Mouse (Mus musculus) forelimb bud, embryonic 11.5 days (tissue): ENCODE data around the gene Ino80d.
"Not testable (repeated sequence)": the region's sequence is repeated elsewhere in the genome, so short reads cannot be mapped to it uniquely, and the experiment has no call there.

Experiments
- DNase-seq: peaks from one replicate; pipeline ENCODE4 v3.0.0-alpha.2; 2012; ENCODE audit warnings: low read depth, low spot score

Ino80d gene

GRCm38 (mm10) chr1:63114136-63114781, at the start of gene Ino80d:
Gene Ino80d (minus strand): TSS chr1:63114667.
- DNase-seq = peak; percentile 87

DNA sequence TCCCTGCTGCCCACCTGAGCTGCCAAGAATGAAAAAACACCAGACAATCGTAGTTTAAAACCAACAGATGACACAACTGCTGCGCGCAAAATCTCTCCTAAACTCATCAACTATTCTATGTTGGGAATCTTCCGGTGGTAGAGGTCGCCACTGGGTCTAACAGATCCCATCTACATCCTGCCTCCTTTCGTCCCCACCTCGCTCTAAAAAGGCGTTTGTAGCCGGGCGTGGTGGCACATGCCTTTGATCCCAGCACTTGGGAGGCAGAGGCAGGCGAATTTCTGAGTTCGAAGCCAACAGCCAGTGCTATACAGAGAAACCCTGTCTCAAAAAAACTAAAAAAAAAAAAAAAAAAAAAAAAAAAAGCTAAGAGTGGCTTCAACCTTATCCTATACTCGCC, 25.8 kb upstream of the Ino80d start:
- no peak for DNase-seq

GRCm38 (mm10) chr1:63138586-63138985, 24.1 kb upstream of the Ino80d start:
- DNase-seq = not testable (repeated sequence)

- DNase-seq = no peak
Measured at GRCm38 (mm10) chr1:63137971-63138370, 23.5 kb upstream of the Ino80d start.

DNA sequence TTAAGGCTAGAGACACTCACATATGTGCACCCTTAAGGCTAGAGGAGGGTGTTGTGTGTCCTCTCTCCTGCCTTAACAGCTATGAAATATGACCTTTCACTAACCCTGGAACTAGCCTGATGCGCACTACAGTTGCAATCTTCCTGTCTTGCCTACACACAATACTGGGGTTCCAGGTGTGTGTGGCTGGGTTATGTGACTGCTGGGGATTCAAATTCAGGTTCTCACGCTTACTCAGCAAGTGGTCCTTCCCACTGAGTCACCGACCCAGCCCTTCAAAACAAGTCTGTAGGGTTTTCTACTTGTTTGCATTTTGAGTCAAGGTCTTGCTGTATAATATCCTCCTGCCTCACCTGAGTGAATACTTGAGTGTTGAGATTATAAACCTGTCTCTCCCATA, 20.1 kb upstream of the Ino80d start:
- no peak for DNase-seq

- no peak for DNase-seq
Measured at GRCm38 (mm10) chr1:63131766-63132165, 17.3 kb upstream of the Ino80d start.

GRCm38 (mm10) chr1:63130883-63131282, 16.4 kb upstream of the Ino80d start:
- no peak for DNase-seq

GRCm38 (mm10) chr1:63129857-63130690, 15.6 kb upstream of the Ino80d start:
- DNase-seq = no peak

- no peak for DNase-seq
Measured at GRCm38 (mm10) chr1:63129273-63129672, 14.8 kb upstream of the Ino80d start.

DNA sequence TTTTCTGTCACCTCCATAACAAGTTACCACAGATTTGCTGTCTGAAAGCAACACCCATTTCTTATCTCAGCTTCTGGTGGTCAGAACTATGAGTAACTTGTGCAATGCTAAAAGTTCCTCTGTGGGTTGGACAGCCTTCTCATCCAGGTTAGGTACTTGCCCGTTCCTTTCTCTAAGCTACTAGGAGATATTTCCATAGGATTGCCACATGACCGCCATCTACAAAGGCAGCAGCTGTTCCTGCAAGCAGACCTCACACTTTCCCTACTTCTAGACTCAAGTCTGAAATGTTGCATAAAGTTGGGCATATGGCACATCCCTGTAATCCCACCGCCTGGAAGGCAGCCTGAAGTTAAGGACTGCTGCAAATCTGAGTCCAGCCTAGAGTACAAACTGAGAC, 11.7 kb upstream of the Ino80d start:
- no peak for DNase-seq

DNA sequence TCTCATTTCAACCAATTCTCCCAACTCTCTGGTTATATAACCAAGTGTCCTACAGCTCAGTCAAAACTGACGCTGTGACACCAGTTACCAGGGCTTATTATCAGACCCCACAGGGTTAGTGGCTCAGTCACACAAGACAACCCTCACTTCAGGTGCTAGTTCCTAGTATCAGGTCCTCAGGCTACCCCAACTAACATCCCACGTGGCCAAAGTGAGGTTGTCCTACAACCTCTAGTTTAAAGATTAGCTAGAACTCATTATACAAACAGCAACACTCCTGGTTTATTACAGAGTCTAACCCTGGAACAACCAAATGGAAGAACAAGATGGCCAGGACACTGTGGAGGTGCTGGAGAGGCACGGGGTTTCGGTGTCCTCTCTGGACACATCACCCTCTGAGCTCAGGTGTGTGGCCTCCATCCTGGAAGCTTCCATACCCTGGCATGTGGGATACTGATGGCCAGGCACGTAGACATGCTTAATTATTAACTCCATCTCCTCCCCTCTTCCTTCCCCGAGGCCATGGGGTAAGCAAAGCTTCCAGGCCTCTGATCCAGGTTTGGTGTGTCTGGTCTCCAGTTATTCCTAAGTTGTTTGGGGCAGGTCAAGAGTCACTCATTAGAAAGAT, 9.5 kb upstream of the Ino80d start:
- no peak for DNase-seq

- DNase-seq = no peak
Measured at GRCm38 (mm10) chr1:63122005-63122404, 7.5 kb upstream of the Ino80d start.

DNA sequence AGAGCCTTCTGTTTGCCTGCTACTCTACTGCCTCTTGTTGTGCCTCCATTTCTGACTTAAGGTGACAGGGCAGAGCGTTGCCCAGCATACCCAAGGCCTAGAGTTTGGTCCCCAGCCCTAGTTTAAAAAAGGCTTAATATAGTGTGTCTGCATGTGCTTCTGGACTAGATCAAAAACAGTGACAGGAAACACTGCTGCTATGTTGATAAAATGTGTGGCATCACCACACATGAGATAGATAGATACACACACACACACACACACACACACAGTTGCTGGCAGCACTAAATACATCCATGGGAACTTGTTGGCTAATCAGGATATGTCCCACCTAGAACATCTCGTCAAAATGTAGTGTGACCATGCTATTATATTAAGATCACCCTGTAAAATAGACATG, 5.9 kb upstream of the Ino80d start:
- no peak for DNase-seq

- DNase-seq = no peak
Measured at GRCm38 (mm10) chr1:63119675-63120074, 5.2 kb upstream of the Ino80d start.

DNA sequence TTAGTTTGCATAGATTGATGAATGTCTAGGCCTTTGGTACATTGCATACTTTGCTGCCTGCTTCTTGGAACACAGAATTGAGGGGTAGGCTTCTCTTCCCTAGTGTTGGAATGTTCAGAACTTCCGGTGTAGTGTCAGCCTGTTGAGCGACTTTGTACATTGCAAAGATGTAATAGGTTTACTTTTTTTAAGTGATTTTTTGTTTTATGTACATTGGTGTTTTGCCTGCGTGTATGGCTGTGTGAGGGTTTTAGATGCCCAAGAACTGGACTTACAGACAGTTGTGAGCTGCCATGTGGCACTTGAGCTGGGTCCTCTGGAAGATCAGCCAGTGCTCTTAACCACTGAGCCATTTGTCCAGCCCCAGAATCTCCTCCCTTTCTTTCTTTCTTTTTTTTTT, 1.1 kb upstream of the Ino80d start:
- no peak for DNase-seq

GRCm38 (mm10) chr1:63115096-63115495, 629 bp upstream of the Ino80d start:
- no peak for DNase-seq

GRCm38 (mm10) chr1:63113274-63114135, 962 bp downstream of the Ino80d start:
- no peak for DNase-seq

DNA sequence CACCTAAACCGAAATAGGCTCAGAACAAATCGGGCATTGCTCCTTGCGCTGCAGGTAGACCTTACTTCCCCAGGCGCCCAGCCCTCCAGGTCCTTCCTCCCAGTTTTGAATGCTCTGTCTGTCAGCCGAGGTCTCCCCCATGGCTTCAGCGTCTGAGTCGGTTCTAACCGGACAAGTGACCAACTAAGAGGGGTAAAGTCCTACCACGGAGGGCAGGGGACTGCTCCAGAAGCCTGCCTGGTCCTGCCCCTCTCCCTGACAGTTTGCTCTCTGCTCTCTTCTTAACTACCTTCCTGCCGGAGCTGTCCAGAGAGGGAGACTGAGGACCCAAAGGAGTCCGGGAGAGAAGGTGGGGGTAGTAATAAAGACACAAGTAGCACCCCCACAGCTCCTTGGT, 1.6 kb downstream of the Ino80d start:
- DNase-seq = no peak

DNA sequence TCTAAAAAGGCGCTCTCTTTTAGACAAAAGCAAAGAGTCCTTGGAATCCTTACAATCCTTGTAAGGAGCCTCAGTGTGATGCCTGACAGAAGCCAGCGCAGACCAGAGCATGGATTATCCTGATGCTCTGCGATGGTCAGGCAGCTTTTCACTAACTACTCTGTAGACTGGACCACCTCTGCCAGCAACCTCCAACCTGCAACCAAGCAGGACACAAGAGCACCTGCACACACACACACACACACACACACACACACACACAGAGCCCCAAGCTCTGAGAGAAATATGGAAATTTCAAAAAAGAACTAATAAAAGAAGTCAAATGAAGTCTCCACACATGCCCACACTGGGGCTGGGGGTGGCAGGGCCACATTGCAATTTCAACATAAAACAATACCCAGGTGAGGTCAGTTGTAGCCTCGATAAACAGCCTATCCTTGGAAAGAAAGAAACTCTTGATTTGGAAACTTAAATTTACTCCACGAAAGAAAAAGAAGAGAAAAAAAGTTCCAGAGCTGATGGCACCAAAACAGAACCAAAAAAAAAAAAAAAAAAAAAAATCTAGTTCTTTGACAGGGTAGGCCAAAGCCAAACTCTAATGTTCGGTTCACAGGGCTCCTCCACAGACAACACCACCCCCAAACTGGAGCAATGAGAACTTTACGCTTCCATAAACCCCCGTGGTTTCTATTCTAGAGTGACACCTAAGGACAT, 2.2 kb downstream of the Ino80d start:
- DNase-seq = no peak

- peak; percentile 66 for DNase-seq
Measured at GRCm38 (mm10) chr1:63110536-63111285, 3.8 kb downstream of the Ino80d start.
